Mouse (Mus musculus) T-helper 17 cell (primary cell): Measurements from ENCODE around the gene Scml4.

Experiments used
- in situ Hi-C, 2 experiments: fragments of 300-600 bp; cut with MboI, MseI; formaldehyde crosslinking; loops; 1 replicate in 1 of 2; 2 replicates in 1 of 2; pipeline ENCODE4 v1.15.1; 2025; ENCODE audit warnings: high pct_unique_total_duplicates in 2 of 2

Scml4 gene

GRCm38 (mm10) chr10:42860159-42860911 is at the start of gene Scml4:
Gene Scml4 (plus strand): TSS chr10:42860370.
- in situ Hi-C loops = loop anchor here (5.0 to 25.0 kb wide), 2 partner anchors 37 to 1127 kb away; no protein-coding TSS in a partner anchor

GRCm38 (mm10) chr10:42825923-42826322 is 34.2 kb upstream of the Scml4 start:
- in situ Hi-C loops = no loop called here

- in situ Hi-C loops = no loop called here
These were observed 33.0 kb upstream of the Scml4 start for GRCm38 (mm10) chr10:42827155-42827554.

- in situ Hi-C loops = no loop called here
These were observed 30.2 kb upstream of the Scml4 start for GRCm38 (mm10) chr10:42830007-42830406.

GRCm38 (mm10) chr10:42830409-42830808 is 29.8 kb upstream of the Scml4 start:
- in situ Hi-C loops = no loop called here

GRCm38 (mm10) chr10:42832677-42833076 is 27.5 kb upstream of the Scml4 start:
- in situ Hi-C loops = no loop called here

GRCm38 (mm10) chr10:42833871-42834727 is 26.1 kb upstream of the Scml4 start:
- in situ Hi-C loops = no loop called here

GRCm38 (mm10) chr10:42838106-42838505 is 22.1 kb upstream of the Scml4 start:
- in situ Hi-C loops = loop anchor here in 1 of 2 experiments (5.0 kb wide), 1 partner anchor 154 kb away; no protein-coding TSS in a partner anchor

GRCm38 (mm10) chr10:42838736-42839135 is 21.4 kb upstream of the Scml4 start:
- in situ Hi-C loops = loop anchor here in 1 of 2 experiments (5.0 kb wide), 1 partner anchor 154 kb away; no protein-coding TSS in a partner anchor

- in situ Hi-C loops = loop anchor here (5.0 kb wide), 3 partner anchors 97 to 152 kb away; no protein-coding TSS in a partner anchor
These were observed 20.1 kb upstream of the Scml4 start for GRCm38 (mm10) chr10:42840036-42840435.

- in situ Hi-C loops = loop anchor here (5.0 kb wide), 3 partner anchors 96 to 151 kb away; no protein-coding TSS in a partner anchor
These were observed 18.5 kb upstream of the Scml4 start for GRCm38 (mm10) chr10:42841531-42842195.

GRCm38 (mm10) chr10:42842358-42842757 is 17.8 kb upstream of the Scml4 start:
- in situ Hi-C loops = loop anchor here (5.0 kb wide), 3 partner anchors 95 to 150 kb away; no protein-coding TSS in a partner anchor

GRCm38 (mm10) chr10:42843416-42843815 is 16.8 kb upstream of the Scml4 start:
- in situ Hi-C loops = loop anchor here (5.0 kb wide), 3 partner anchors 94 to 149 kb away; no protein-coding TSS in a partner anchor

- in situ Hi-C loops = no loop called here
These were observed 14.7 kb upstream of the Scml4 start for GRCm38 (mm10) chr10:42845480-42845879.

GRCm38 (mm10) chr10:42848179-42849080 is 11.7 kb upstream of the Scml4 start:
- in situ Hi-C loops = no loop called here

GRCm38 (mm10) chr10:42849081-42849400 is 11.1 kb upstream of the Scml4 start:
- in situ Hi-C loops = no loop called here

GRCm38 (mm10) chr10:42854838-42855237 is 5.3 kb upstream of the Scml4 start:
- in situ Hi-C loops = loop anchor here in 1 of 2 experiments (25.0 kb wide), 1 partner anchor 1132 kb away; no protein-coding TSS in a partner anchor

- in situ Hi-C loops = loop anchor here in 1 of 2 experiments (25.0 kb wide), 1 partner anchor 1132 kb away; no protein-coding TSS in a partner anchor
These were observed 4.9 kb upstream of the Scml4 start for GRCm38 (mm10) chr10:42855250-42855649.

GRCm38 (mm10) chr10:42856574-42856973 is 3.6 kb upstream of the Scml4 start:
- in situ Hi-C loops = loop anchor here in 1 of 2 experiments (25.0 kb wide), 1 partner anchor 1131 kb away; no protein-coding TSS in a partner anchor

- in situ Hi-C loops = loop anchor here in 1 of 2 experiments (25.0 kb wide), 1 partner anchor 1130 kb away; no protein-coding TSS in a partner anchor
These were observed 3.1 kb upstream of the Scml4 start for GRCm38 (mm10) chr10:42857021-42857420.
